Mouse (Mus musculus) intestine, embryonic 14.5 days (tissue): Measurements from ENCODE around the gene Hipk4. TPM values are rescaled to one million over a fixed set of nuclear protein-coding genes. Genes with fewer than 3 reads are reported as not detected.

Experiments
- ATAC-seq: fragments of 200-750 bp; cut with Nextera tagmentation; replicated peaks from 2 replicates; pipeline ENCODE4 v1.8.0; 2017; ENCODE audit warnings: low read depth, moderate number of reproducible peaks, moderate TSS enrichment, moderate library complexity; ENCODE audit not compliant: low FRiP score, low TSS enrichment
- DNase-seq: peaks from one replicate; pipeline ENCODE4 v3.0.0-alpha.2; 2018; ENCODE audit warnings: low spot score
- H3K27ac ChIP-seq: fragments of 300-500 bp; sonication (generic); 2 replicates; pipeline ENCODE4 v1.5.1; 2014; ENCODE audit warnings: low read depth, mild to moderate bottlenecking, control low read depth
- H3K27me3 ChIP-seq: fragments of 300-500 bp; sonication (generic); replicated peaks from 2 replicates; pipeline ENCODE4 v1.6.1; 2014; ENCODE audit warnings: low read length, control low read depth; ENCODE audit not compliant: control insufficient read depth, insufficient read depth
- H3K36me3 ChIP-seq: fragments of 300-500 bp; sonication (generic); 2 replicates; pipeline ENCODE4 v1.6.1; 2014; ENCODE audit warnings: low read length, control low read depth; ENCODE audit not compliant: control insufficient read depth, insufficient read depth
- H3K4me1 ChIP-seq: fragments of 300-500 bp; sonication (generic); replicated peaks from 2 replicates; pipeline ENCODE4 v1.6.1; 2014; ENCODE audit warnings: low read length, control low read depth, mixed read lengths; ENCODE audit not compliant: control insufficient read depth, insufficient read depth
- H3K4me2 ChIP-seq: fragments of 300-500 bp; sonication (generic); 2 replicates; pipeline ENCODE4 v1.6.1; 2014; ENCODE audit warnings: low read length
- H3K4me3 ChIP-seq: fragments of 300-500 bp; sonication (generic); 2 replicates; pipeline ENCODE4 v1.5.1; 2014; ENCODE audit warnings: low read depth, low read length, control low read depth, mixed read lengths
- H3K9ac ChIP-seq: fragments of 300-500 bp; sonication (generic); 2 replicates; pipeline ENCODE4 v1.6.1; 2014; ENCODE audit warnings: mild to moderate bottlenecking, low read length
- H3K9me3 ChIP-seq: fragments of 300-500 bp; sonication (generic); 2 replicates; pipeline ENCODE4 v1.6.1; 2016; ENCODE audit warnings: low read length, control low read depth; ENCODE audit not compliant: control insufficient read depth
- WGBS: fragments of 180-500 bp; shearing (Covaris S2); extraction: QIAGEN DNeasy Blood & Tissue Kit; methylation state at CpG from one replicate; pipeline ENCODE4 v1.1.7; 2014; 5-methylcytosine and 5-hydroxymethylcytosine counted together
- polyA plus RNA-seq: library from polyadenylated mRNA; unstranded; fragments of >200 nt; fragmentation: Nextera tagmentation; extraction: Ambion mirVana; gene quantifications from 2 replicates; pipeline ENCODE4 v1.2.1, GENCODE M21; 2014

The Hipk4 gene
- polyA plus RNA-seq, 1 experiment from 2014 or later, result 0.83 TPM

DNA sequence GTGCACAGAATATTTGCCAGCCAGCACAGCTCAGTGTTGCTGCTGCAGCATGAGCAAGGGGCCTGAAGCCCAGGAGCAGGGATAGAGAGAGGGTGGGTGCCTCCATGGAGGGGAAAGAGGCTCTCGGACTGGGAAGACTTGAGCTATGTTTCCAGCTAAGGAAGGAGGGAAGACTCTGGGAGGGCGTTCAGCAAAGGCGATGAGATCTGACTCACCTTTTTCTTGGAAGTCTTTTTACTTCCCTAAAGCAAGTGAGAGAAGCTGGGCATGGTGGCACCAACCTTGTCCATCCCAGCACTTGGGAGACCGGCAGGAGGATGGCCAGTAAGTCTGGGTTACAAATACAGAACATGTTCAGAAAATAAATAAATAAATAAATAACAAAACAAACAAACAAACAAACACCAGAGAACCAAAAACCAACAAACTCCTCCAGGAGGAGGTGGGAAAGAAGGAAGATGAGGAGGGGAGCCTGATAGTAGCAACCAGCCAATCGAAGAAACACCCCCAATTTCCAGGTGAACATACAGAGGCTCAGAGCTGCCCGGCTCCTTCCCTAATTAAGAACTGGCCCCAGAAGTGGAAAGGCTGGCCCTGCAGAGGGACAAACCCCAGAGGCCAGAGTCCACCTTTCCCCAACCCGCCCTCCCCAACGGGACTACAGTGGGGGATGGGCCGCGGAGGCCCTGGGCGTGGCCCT lies 42.0 kb upstream of the Hipk4 start:
- peaks cover 5% of the 10 kb centered on the region for H3K4me1 ChIP-seq
- H3K27me3 ChIP-seq, result no peaks in the 10 kb centered on the region
- H3K9ac ChIP-seq, result peak overlapping the region; percentile 0
- ATAC-seq, result 0 out of 2 replicates have a peak, but pooled peaks have one; percentile 9
- peak overlapping the region; percentile 54 for H3K27ac ChIP-seq
- peak overlapping the region; percentile 56 for H3K4me2 ChIP-seq
- peak overlapping the region; percentile 27 for H3K4me3 ChIP-seq
- 7% methylated on average over 9 of the region's 11 CpGs for WGBS
- H3K9me3 ChIP-seq, result no peaks in the 10 kb centered on the region
- no peak for DNase-seq
- peaks cover 18% of the 10 kb centered on the region for H3K36me3 ChIP-seq

DNA sequence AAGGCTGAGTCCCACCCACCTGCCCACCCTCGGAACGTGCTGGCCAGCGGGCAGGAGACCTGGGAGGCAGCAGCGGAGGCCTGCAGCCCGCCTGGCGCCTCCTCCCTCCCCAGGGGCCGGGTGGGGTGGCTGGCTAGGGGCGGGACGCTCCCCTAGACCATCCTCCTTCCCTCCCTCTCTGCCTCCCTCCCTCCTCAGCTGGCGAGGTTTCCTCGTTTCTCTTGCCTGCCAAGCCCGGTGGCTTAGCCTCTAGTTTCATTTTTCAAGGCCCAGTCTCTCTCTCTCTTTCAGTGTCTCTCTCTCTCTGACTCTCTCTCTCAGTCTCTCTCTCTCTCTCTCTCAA lies 41.5 kb upstream of the Hipk4 start:
- peak; percentile 93 for ATAC-seq
- Histone ChIP-seq H3K9ac (peak overlapping the region; percentile 0), H3K4me3 (peak overlapping the region; percentile 27), H3K4me2 (peak overlapping the region; percentile 56), H3K27ac (peak overlapping the region; percentile 54), H3K9me3 (no peaks in the 10 kb centered on the region), H3K36me3 (peaks cover 13% of the 10 kb centered on the region), H3K27me3 (no peaks in the 10 kb centered on the region), H3K4me1 (peaks cover 8% of the 10 kb centered on the region)
- 0% methylated on average over 5 of the region's 12 CpGs for WGBS
- DNase-seq, result peak; percentile 94

DNA sequence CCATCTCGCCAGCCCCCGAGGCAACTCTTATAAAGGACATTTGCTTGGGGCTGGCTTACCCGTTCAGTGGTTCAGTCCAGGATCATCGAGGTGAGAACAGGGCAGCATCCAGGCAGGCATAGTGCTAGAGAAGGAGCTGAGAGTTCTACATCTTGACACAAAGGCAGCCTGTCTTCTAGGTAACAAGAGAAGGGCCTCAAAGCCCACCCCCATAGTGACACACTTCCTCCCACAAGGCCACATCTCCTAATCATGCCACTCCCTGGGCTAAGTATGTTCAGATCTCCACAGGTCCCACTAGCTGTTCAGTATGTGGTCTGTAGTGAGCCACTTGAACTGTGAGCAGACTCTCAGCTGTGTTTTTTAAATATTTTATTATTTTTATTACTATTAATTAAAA lies 39.2 kb upstream of the Hipk4 start:
- no peaks in the 10 kb centered on the region for H3K36me3 ChIP-seq
- H3K27ac ChIP-seq, result no peak overlapping the region
- H3K9me3 ChIP-seq, result no peaks in the 10 kb centered on the region
- no peak overlapping the region for H3K9ac ChIP-seq
- no peak for ATAC-seq
- no peaks in the 10 kb centered on the region for H3K27me3 ChIP-seq
- no peak for DNase-seq
- H3K4me1 ChIP-seq, result peaks cover 17% of the 10 kb centered on the region
- WGBS, result 89% methylated on average over 4 of the region's 4 CpGs
- no peak overlapping the region for H3K4me3 ChIP-seq
- H3K4me2 ChIP-seq, result no peak overlapping the region

DNA sequence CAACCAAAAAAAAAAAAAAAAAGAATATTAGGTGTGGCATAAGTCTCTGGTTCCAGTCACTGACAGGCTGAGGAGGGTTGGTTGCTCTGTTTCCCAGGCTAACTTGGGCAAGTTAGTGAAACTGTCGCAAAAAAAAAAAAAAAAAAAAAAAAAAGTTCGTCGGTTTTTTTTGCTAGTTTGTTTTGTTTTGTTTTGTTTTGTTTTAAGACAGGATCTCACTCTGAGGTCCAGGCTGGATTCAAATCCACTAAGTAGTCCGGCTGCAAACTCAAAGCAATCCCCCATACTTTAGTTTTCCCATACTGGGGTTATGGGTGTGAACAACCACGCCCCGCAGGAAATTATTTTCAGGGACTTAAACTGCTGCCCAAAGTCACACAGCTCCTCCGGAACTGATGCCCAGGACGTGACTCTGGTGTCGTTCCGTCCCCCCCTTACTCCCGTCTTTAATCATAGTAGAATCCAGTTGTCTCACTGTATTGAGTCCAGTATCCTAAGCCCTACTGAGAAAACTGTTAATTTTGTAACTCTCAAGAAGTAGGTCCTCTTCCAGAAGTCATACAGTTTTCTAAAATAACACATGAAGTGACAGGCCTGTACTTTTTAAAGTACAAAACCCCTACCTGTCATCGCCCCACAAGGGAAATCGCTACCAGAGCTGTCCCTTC lies 36.8 kb upstream of the Hipk4 start:
- no peaks in the 10 kb centered on the region for H3K9me3 ChIP-seq
- peak overlapping the region; percentile 65 for H3K4me3 ChIP-seq
- WGBS, result 2% methylated on average over 13 of the region's 13 CpGs
- peaks cover 21% of the 10 kb centered on the region for H3K4me1 ChIP-seq
- no peak for DNase-seq
- peak overlapping the region; percentile 93; the same call in 1 of the 2 replicates for H3K27ac ChIP-seq
- no peaks in the 10 kb centered on the region for H3K27me3 ChIP-seq
- peak overlapping the region; percentile 45 for H3K9ac ChIP-seq
- H3K36me3 ChIP-seq, result peaks cover 9% of the 10 kb centered on the region
- H3K4me2 ChIP-seq, result peak overlapping the region; percentile 88
- peak; percentile 1; the same call in 1 of the 2 replicates for ATAC-seq

DNA sequence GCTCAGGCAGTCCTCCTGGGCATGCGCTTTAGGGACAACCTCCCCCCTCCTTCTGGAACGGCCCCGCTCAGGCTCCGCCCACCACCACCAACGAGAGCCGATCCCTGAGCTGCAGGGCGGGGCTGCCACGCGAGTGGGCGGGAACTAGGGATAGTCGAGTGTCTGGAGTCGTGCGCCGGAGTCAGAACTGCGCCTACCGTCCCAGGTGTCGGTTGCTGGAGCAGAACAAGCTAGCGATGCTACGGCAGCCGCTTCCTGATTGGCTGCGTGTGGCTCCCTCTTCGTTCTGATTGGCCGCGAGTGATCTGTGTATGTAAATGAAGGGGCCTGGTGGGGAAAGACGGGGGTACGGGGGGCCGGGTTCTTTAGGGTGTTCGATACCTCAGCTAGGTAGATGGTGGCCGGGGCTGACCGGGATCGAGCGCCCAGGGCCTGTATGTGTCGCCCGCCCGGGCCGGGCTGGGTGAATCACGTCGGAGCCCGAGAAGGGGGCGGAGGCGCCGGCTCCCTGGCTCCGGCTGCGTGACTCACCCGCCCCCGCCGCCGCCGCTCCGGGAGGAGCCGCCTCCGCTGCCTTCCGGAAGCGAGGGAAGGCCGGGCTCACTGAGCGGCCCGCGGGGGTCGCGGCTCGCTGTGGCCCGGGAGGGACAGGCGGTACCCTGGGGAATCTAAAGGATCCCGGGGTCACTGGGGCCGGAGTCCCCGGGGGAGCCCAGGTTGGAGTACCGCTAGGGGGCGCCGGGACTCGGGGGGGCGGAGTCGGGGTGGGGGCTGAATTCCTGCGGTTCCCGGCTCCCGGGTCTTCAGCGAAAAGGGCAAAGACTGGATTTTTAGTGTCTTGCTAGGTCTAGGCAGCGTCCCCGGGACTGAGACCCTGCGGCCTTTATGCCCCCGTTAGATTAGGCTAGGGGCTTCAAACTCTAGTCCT lies 36.0 kb upstream of the Hipk4 start, which contains the start of gene Sertad1:
TSS of gene Sertad1 (plus strand) at position 141 of the 928 bp plus-strand sequence.
- Histone ChIP-seq H3K36me3 (peaks cover 9% of the 10 kb centered on the region), H3K27me3 (no peaks in the 10 kb centered on the region), H3K4me1 (peaks cover 19% of the 10 kb centered on the region), H3K9me3 (no peaks in the 10 kb centered on the region), H3K27ac (peak within 1 kb of the TSS; percentile 93), H3K4me2 (peak within 1 kb of the TSS; percentile 88), H3K9ac (peak within 1 kb of the TSS; percentile 85), H3K4me3 (peak within 1 kb of the TSS; percentile 65)
- peak; percentile 98 for DNase-seq
- WGBS, result under 1% methylated on average over 67 of the region's 80 CpGs
- peak; percentile 94 for ATAC-seq

DNA sequence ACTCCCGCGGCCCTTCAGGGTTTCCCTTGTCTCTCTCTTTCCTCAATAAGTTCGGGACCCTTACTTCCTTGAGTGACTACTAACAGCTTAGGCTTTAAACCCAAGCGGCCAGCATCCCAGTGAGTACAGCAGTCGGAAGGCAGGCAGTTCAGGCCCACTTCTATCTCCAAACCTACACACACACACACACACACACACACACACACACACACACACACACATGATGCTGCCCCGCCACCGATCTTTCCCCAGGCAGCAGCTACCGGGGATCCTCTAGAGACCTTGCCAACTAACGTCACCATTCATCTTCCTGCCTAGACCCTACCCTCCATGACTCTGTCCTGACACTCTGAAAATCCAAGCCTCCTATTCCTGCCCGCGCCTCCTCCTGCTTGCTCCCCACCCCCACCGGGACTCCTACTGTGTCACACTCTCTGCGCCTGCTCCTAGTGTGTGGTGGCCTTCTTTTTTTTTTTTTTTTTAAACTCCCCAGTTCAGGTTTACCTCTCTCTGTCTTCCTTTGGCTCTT lies 35.3 kb upstream of the Hipk4 start:
- H3K27ac ChIP-seq, result peak overlapping the region; percentile 93
- peaks cover 9% of the 10 kb centered on the region for H3K36me3 ChIP-seq
- H3K4me3 ChIP-seq, result peak overlapping the region; percentile 65
- WGBS, result 1% methylated on average over 13 of the region's 13 CpGs
- H3K4me2 ChIP-seq, result peak overlapping the region; percentile 88
- ATAC-seq (no peak), DNase-seq (no peak)
- H3K27me3 ChIP-seq, result no peaks in the 10 kb centered on the region
- H3K4me1 ChIP-seq, result peaks cover 19% of the 10 kb centered on the region
- H3K9me3 ChIP-seq, result no peaks in the 10 kb centered on the region
- peak overlapping the region; percentile 85 for H3K9ac ChIP-seq

DNA sequence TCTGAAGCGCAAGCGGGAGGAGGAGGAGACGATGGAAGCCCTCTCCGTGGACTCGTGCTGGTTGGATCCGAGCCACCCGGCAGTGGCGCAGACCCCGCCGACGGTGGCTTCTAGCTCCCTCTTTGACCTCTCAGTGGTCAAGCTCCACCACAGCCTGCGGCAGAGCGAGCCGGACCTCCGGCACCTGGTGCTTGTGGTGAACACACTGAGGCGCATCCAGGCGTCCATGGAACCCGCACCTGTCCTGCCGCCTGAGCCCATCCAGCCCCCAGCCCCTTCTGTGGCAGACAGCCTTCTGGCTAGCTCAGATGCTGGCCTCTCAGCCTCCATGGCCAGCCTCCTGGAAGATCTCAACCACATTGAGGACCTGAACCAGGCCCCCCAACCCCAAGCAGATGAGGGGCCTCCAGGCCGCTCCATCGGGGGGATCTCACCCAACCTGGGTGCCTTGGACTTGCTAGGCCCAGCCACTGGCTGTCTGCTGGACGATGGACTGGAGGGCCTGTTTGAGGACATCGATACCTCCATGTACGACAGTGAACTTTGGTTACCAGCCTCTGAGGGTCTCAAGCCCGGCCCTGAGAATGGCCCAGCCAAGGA lies 33.7 kb upstream of the Hipk4 start:
- WGBS, result 92% methylated on average over 25 of the region's 25 CpGs
- H3K4me3 ChIP-seq, result no peak overlapping the region
- DNase-seq (no peak), ATAC-seq (no peak)
- H3K27me3 ChIP-seq, result no peaks in the 10 kb centered on the region
- H3K9ac ChIP-seq, result no peak overlapping the region
- H3K27ac ChIP-seq, result peak overlapping the region; percentile 94; the same call in 1 of the 2 replicates
- H3K4me1 ChIP-seq, result peaks cover 19% of the 10 kb centered on the region
- no peak overlapping the region for H3K4me2 ChIP-seq
- H3K9me3 ChIP-seq, result no peaks in the 10 kb centered on the region
- peaks cover 9% of the 10 kb centered on the region for H3K36me3 ChIP-seq

DNA sequence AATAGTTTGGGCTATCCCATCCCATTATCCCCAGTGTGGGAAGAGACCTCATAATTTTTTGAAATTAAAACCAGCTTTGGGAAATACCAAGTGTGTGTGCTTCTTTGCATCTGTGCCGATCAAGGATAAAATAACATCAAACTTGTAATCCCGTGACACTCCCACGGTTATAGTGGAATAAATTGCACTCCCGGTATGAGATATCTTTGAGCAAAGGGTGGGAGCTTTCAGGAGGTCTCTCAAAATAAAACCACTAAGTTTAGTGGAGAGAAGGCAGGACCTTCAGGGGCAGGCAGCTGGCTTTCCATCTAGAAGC lies 32.9 kb upstream of the Hipk4 start:
- no peaks in the 10 kb centered on the region for H3K9me3 ChIP-seq
- WGBS, result 28% methylated on average over 4 of the region's 4 CpGs
- H3K4me3 ChIP-seq, result peak overlapping the region; percentile 31
- peak overlapping the region; percentile 55 for H3K4me2 ChIP-seq
- H3K27ac ChIP-seq, result peak overlapping the region; percentile 94
- peaks cover 9% of the 10 kb centered on the region for H3K36me3 ChIP-seq
- H3K27me3 ChIP-seq, result no peaks in the 10 kb centered on the region
- peak overlapping the region; percentile 51 for H3K9ac ChIP-seq
- peaks cover 19% of the 10 kb centered on the region for H3K4me1 ChIP-seq
- DNase-seq (no peak), ATAC-seq (no peak)
